Mouse (Mus musculus): ENCODE measurements around the gene Gm38431.
"Not testable (repeated sequence)": the region's sequence is repeated elsewhere in the genome, so short reads cannot be mapped to it uniquely, and the experiment has no call there.

Gm38431 gene

DNA sequence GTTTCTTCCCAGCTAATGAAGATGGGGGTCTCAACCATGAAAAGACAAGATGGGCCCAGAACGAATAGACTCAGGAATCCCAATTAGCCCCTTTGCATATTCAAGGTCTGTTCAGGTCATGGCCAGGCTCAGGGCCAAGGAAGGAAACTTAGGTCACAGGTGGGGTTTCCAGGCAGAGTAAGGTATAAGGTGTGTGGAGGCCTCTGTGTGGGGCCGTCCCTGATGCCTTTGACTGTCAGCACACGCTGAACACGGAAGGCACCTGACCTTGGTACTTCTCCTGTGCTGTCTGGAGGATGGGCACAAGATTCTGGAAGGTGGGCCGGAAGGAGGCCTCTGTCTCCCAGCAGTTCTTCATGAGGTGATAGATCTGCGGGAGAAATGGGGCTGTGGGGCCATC lies 13.0 kb upstream of the Gm38431 start:
- DNase-seq, result no peak

- no peak for DNase-seq
Measured at GRCm38 (mm10) chr9:21102076-21102475, 10.3 kb upstream of the Gm38431 start.

DNA sequence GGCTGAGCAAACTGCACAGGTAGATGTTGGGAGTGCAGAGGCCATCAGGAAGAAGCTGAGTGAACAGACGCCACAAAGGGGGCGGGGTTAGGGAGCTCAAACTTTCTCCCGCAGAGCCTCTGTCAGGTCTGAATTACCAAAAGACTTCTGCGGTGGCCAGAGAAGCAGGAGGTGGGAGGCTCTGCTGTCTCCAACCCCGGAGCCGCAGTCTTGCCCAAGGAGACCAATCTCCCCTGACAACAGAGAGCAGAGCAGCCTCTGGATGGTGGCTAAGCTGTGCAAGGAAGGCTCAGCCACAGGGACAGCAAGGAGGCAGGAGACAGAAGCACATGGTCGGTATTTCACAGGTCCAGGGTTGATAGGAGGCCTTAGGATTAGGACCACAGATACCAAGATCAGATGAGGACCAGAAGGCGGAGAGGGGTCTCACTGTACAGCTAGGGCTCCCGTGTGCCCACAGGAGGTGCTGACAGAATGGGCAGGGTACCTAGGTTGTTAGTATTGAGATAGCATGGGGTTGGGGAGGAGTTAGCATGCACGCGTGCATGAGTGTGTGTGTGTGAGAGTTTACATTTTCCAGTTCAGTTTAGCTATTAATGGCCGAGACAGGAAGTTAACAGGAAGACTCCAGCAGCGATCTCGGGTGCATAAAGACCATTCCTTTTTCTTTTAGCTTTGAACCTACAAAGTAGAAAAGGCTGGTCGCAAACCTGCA lies 8.8 kb upstream of the Gm38431 start:
- no peak for DNase-seq

- no peak for DNase-seq
Measured at GRCm38 (mm10) chr9:21097793-21098192, 6.0 kb upstream of the Gm38431 start.

- DNase-seq, result no peak
Measured at GRCm38 (mm10) chr9:21095958-21096357, 4.2 kb upstream of the Gm38431 start.

DNA sequence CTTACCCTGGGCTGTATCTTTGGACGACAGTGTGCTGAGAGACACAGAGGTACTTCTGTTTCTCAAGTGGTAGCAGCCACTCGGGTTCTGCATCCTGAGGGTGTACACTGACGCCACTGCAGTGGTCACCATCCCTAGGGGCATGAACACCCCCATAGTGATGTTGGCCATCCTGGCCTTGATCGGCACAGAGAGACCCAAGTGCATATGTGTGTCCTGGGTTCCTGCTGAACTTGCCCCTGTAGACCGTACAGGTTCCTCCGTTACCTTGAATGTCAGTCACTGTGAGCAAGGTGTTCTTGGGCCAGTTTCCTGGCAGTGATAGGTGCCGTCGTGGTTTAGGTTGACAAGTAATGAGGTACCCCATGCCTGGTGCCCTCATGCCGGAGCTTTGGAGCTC lies 1.6 kb upstream of the Gm38431 start:
- DNase-seq, result no peak

DNA sequence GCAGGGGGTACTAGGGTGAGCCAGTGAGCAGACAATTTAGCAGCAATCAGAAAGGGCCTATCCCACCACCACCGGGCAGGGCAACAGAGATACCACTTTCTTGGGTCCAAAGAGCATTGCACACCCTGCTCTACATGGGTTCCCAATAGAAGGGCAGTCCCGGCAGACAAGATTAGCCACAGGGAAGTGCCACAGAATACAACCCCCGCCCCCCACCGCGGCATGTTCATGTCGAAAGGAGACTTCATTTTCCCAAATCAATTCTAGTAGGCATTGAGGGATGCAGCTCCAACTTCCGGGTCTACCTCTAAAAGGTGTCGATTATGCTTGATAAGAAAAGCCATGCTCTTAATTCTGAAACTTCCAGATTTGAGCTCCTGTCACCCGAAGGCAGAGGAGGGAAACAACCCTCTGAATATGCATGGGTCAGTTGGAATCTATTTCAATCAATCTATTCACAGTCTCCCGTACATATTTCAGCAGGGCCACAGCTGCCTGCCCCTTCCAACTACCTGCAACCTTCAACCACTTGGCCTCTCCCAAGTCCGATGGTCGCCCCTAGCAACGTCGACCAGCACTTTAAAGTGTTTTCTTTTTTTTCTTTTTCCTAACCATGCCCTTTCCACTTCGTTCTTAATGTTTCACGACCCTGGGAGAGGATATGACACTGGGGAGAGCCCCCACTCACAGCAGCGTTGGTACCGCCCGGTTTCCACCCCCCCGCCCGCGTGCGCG lies 658 bp downstream of the Gm38431 start:
- DNase-seq, result no peak

GRCm38 (mm10) chr9:21090537-21090936 lies 1.3 kb downstream of the Gm38431 start:
- DNase-seq, result no peak

GRCm38 (mm10) chr9:21083324-21083723 lies 8.5 kb downstream of the Gm38431 start:
- DNase-seq, result no peak

DNA sequence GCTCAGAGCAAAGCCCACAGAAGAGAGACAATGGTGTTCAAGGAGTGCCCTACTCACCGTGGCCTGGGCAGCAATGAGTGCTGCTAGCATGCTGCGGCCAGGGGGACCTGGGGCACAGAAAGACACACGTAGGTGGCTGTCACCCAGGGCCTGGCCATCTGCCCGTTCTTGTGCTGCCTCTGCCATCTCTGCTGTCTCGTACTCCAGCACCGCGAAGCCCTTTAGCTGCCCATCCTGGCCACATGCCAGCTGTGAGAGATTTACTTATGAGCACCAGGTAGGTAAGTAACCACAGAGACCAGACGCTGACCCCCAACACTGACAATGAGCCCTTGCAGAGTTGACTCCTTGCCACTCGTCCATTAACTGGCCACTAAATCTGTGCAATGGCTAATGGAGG lies 10.7 kb downstream of the Gm38431 start:
- peak; percentile 27 to 54 for DNase-seq

DNA sequence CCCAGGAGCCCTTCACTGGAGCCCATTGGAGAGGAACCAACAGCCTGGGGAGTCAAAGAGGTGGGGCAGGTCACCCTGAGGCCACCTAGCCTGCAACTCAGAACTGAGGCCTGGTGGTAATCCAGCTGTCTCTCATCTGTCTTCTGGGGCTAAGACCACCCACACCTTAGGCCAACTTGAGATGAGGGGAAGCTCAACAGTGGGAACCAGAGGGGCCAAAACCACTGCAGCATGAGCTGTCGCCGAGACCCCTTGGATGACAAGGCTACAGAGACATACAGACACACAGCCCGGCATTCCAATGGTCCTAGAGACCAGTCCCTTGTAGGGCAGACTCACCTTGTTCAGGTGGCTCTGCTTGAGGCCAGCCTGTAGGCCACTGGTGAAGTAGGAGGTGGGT lies 16.2 kb downstream of the Gm38431 start:
- DNase-seq, result no peak

DNA sequence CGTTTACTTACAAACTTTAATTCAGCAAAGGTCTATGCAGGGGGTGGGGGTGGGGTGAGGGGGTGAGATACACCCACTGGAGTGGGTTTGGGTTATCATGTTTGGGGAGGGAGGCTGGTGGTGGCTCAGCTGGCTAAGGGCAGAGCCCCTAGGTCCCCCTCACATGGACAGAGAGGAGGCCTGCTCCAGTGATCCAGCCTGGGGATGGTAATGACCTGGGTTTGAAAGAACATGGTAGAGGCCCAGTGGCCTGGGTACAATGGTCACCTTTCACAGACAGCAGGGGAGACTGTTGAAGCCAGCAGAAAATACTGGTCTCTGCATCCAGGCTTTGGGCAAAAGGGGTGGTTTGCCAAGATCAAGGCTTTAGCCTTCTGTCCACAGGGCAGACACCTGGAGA lies 17.6 kb downstream of the Gm38431 start:
- DNase-seq, result peak in 1 of 2 experiments; percentile 18

DNA sequence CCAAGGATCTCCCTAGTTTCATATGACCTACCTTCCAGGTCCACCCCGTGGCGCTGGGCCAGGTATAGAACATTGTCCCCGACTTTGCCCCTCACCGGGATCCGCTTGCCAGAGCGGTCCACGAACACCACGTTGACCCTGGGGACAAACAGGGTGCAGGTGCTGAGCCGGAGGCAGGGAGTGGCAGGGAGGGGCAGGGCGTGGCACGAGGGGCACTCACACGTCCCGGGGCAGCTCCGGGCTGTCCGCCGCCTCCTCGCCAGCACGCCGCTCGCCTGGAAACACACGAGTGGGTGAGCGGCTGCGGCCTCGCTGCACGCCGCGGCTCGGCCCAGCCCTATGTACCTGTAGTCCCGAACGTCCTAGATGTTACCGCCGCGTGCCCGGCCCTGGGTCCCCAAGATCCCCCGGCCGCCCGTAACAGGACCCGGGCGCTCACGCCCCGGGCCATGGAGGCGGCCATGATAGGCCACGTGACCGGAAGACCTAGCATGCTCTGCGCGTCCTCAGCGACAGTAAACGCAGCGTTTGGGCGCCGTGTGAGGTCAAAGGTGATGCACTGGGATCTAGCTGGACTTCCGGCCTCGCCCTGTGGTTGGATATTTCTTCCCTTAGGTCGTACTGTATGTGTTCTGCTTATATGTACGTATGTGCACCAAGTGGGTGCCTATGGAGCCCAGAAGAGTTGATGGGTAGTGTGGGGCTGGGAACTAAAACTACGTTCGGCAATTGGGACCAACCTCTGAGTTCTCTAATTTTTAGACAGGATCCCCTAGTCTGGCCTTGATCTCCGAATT lies 18.6 kb downstream of the Gm38431 start, which contains the start of the genes Gm49373 and Fdx1l:
Gene Gm49373 (minus strand): TSS at position 53 of the 797 bp plus-strand sequence.
Gene Fdx1l (minus strand): TSS at position 571 of the 797 bp plus-strand sequence.
- peak; percentile 90 to 93 for DNase-seq

GRCm38 (mm10) chr9:21072641-21073040 lies 19.2 kb downstream of the Gm38431 start:
- no peak for DNase-seq

DNA sequence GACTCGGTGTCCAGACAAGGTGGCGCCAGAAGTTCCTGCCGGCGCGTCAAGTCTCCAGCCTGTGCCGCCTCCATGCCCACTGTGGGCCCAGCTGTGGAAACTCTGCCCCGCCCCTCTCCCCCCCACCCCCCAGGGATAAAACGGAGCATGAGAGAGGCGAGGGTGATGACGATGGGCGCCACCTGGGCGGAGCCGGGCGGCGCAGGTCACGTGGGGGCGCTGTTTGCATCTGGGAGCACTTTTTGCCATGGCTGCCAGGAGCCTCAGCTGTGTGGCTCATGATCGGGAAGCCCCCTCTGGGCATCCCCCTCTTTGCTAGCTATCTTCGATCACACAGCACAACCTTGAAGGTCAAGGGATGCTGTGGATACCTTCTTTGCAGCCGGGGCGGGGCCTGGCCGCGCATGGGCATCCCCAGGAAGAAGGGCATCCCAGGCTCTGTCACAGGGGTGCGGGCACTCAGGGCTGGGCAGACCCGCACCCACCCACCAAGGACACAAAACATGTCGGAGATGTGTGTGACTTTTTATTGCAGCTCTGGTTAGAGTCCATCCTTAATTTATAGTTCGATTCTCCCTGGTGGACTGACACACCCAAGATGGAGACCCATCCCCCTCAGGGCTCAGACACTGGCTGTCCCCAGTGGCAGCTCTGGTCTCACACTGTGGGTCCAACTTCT lies 24.7 kb downstream of the Gm38431 start, which contains the start of gene Zglp1:
Gene Zglp1 (minus strand): TSS at position 88 of the 679 bp plus-strand sequence.
- DNase-seq, result no peak

- DNase-seq, result no peak
Measured at GRCm38 (mm10) chr9:21062928-21063327, 28.9 kb downstream of the Gm38431 start.

GRCm38 (mm10) chr9:21051578-21051977 lies 40.2 kb downstream of the Gm38431 start:
- no peak for DNase-seq

DNA sequence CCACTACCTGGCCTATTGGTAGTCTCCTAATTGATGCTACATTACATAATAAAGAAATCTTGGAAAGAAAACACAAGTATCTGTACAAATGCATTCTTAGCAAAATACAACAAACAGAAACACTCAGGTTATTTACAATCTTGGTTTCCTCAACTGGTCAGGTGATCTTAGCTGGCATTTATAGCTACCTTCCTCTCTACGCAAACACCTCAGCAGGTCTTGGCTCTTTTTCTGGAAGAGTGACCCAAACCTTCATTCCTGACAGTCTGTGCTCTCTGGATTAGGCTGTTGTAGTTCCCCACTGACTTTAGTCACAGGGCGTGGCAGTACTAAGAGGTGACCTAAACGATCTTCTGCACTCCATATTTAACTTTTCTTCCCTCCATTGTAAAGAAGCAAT lies 46.6 kb downstream of the Gm38431 start:
- DNase-seq, result no peak

- not testable (repeated sequence) for DNase-seq
Measured at GRCm38 (mm10) chr9:21044785-21045184, 47.0 kb downstream of the Gm38431 start.

DNA sequence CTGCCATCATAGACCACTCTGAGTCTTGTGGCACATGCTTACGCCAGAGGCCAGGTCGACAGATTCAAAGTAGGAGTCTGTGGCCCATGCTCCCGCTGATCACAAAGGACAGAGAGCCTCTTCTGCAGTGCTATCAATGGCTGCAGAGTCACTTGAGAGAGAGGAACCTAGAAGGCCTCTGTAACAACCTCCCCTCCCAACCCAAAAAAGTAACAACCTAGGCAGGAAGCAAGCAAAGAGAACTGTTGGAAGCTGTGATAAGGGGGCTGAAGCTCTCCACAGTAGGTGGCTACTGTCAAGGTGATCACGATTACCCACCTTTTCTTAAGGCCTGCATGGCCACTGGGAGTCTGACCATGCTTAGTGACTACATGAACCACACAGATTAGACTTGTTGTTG lies 48.2 kb downstream of the Gm38431 start:
- DNase-seq, result no peak

GRCm38 (mm10) chr9:21041308-21041707 lies 50.5 kb downstream of the Gm38431 start:
- DNase-seq, result no peak

GRCm38 (mm10) chr9:21039779-21040178 lies 52.0 kb downstream of the Gm38431 start:
- no peak for DNase-seq

DNA sequence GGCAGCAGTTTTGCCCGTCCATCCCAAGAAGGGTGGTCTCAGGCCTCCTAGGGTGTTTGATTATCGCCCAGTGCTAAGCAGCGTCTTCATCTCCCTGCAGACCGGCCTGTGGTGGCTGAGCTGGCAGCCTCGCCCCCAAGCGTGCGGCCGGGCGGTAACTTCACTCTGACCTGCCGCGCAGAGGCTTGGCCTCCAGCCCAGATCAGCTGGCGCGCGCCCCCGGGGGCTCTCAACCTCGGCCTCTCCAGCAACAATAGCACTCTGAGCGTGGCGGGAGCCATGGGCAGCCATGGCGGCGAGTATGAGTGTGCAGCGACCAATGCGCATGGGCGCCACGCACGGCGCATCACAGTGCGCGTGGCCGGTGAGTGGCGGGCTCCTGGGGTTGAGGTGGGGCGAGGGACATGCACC lies 54.3 kb downstream of the Gm38431 start:
- peak; percentile 36 to 61 for DNase-seq

Data from cerebellum, postnatal 25 days (tissue).